Mouse (Mus musculus) kidney, adult 2 months (tissue): ENCODE results near the gene Gm33543. TPM values are rescaled to one million over a fixed set of nuclear protein-coding genes. Genes with fewer than 3 reads are reported as not detected.
A peak's percentile ranks its signal among the peaks of the same experiment; 100 is the strongest.

Source experiments
- DNase-seq: peaks from one replicate; pipeline ENCODE4 v3.0.0; 2021
- H3K27ac ChIP-seq: fragments of 200-500 bp; 2 replicates; pipeline ENCODE4 v1.5.1; 2012; ENCODE audit warnings: low read depth, low read length, control low read depth, inconsistent platforms; ENCODE audit not compliant: insufficient read depth
- H3K27me3 ChIP-seq: fragments of 200-500 bp; replicated peaks from 2 replicates; pipeline ENCODE4 v1.6.1; 2012; ENCODE audit warnings: mild to moderate bottlenecking, moderate library complexity, low read length, inconsistent platforms; ENCODE audit not compliant: control insufficient read depth, insufficient read depth
- H3K36me3 ChIP-seq: fragments of 200-500 bp; 2 replicates; pipeline ENCODE4 v1.6.1; 2012; ENCODE audit warnings: mild to moderate bottlenecking, moderate library complexity, low read length, inconsistent platforms; ENCODE audit not compliant: control insufficient read depth, insufficient read depth
- H3K4me1 ChIP-seq: fragments of 200-500 bp; 2 replicates; pipeline ENCODE4 v1.6.1; 2011; ENCODE audit warnings: low read length; ENCODE audit not compliant: control insufficient read depth, insufficient read depth
- H3K4me3 ChIP-seq: fragments of 200-500 bp; 2 replicates; pipeline ENCODE4 v1.5.1; 2011; ENCODE audit warnings: mild to moderate bottlenecking, low read depth, low read length, control low read depth; ENCODE audit not compliant: insufficient read depth
- CTCF ChIP-seq: fragments of 200-500 bp; conservative IDR thresholded peaks from 2 replicates; pipeline ENCODE4 v1.5.1; 2011; ENCODE audit warnings: low read depth, mild to moderate bottlenecking, control low read depth, low read length, moderate library complexity, mixed read lengths; ENCODE audit not compliant: insufficient read depth, insufficient read length
- POLR2A ChIP-seq: fragments of 200-500 bp; IDR thresholded peaks from one replicate; pipeline ENCODE4 v1.6.1; 2011; ENCODE audit warnings: low read depth, low read length, control low read depth
- WGBS: fragments of 180-500 bp; shearing (Covaris S2); methylation state at CpG from one replicate; pipeline ENCODE4 v1.1.7; 2018; 5-methylcytosine and 5-hydroxymethylcytosine counted together
- polyA plus RNA-seq: library from polyadenylated mRNA; depleted of rRNA; stranded (reverse); fragments of >200 nt; gene quantifications from 2 replicates; pipeline ENCODE4 v1.2.3, GENCODE M21; 2012

Gm33543 gene
- polyA plus RNA-seq, 1 experiment, result 1.9 TPM

GRCm38 (mm10) chr10:95836530-95837264 lies 6.0 kb downstream of the Gm33543 start:
- 41% methylated on average over 9 of the region's 9 CpGs for WGBS
- H3K4me3 ChIP-seq, result no peak overlapping the region
- H3K36me3 ChIP-seq, result no peaks in the 10 kb centered on the region
- peak; percentile 60 for DNase-seq
- no peaks in the 10 kb centered on the region for H3K27me3 ChIP-seq
- peaks cover 6% of the 10 kb centered on the region; the same call in 1 of the 2 replicates for H3K4me1 ChIP-seq
- TF ChIP-seq CTCF (no peak), POLR2A (no peak)
- peak overlapping the region; percentile 92; the same call in 1 of the 2 replicates for H3K27ac ChIP-seq

- Histone ChIP-seq H3K27ac (no peak overlapping the region), H3K27me3 (no peaks in the 10 kb centered on the region)
Observed at GRCm38 (mm10) chr10:95830891-95831290, 11.8 kb downstream of the Gm33543 start.

GRCm38 (mm10) chr10:95829471-95829870 lies 13.3 kb downstream of the Gm33543 start:
- Histone ChIP-seq H3K27me3 (no peaks in the 10 kb centered on the region), H3K36me3 (no peaks in the 10 kb centered on the region), H3K4me3 (no peak overlapping the region), H3K27ac (no peak overlapping the region), H3K4me1 (no peaks in the 10 kb centered on the region)
- DNase-seq, result no peak
- TF ChIP-seq POLR2A (no peak), CTCF (no peak)

More at GRCm38 (mm10) chr10:95830891-95831290, 11.8 kb downstream of the Gm33543 start:
- TF ChIP-seq POLR2A (no peak), CTCF (no peak)
- DNase-seq, result no peak
- no peaks in the 10 kb centered on the region for H3K36me3 ChIP-seq
- no peak overlapping the region for H3K4me3 ChIP-seq
- 79% methylated on average over 5 of the region's 5 CpGs for WGBS
- H3K4me1 ChIP-seq, result no peaks in the 10 kb centered on the region

- TF ChIP-seq POLR2A, result no peak
- no peak; the same call in 1 of the 2 replicates for TF ChIP-seq CTCF
- no peak for DNase-seq
- no peaks in the 10 kb centered on the region for H3K36me3 ChIP-seq
- 82% methylated on average over 5 of the region's 5 CpGs for WGBS
- H3K4me3 ChIP-seq, result no peak overlapping the region
- H3K27ac ChIP-seq, result no peak overlapping the region
- H3K4me1 ChIP-seq, result no peaks in the 10 kb centered on the region
- H3K27me3 ChIP-seq, result no peaks in the 10 kb centered on the region
Observed at GRCm38 (mm10) chr10:95828374-95828773, 14.4 kb downstream of the Gm33543 start.

DNA sequence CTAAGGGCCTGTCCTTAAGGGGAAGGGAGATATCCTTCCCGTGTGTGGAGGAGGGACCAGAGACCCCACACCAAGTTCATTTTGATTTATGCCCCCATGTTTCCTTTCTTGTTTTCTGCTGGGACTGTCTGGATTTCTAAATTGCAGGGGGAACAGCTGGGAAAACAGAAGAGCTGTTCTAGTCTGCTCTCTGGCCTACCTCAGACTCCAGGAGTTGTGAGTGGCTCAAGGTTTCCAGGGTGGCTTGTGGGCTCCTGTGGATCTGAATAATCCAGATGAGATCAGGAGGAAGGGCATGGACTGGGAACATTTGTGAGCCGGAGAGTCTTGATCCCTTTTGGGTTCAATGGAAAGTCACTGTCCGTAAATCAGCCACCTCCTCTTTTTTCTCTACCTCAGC lies 17.1 kb downstream of the Gm33543 start:
- no peak overlapping the region for H3K4me3 ChIP-seq
- no peak overlapping the region for H3K27ac ChIP-seq
- 46% methylated on average over 3 of the region's 3 CpGs for WGBS
- TF ChIP-seq POLR2A (no peak), CTCF (no peak)
- no peaks in the 10 kb centered on the region for H3K4me1 ChIP-seq
- no peak for DNase-seq
- no peaks in the 10 kb centered on the region for H3K27me3 ChIP-seq
- H3K36me3 ChIP-seq, result no peaks in the 10 kb centered on the region

- TF ChIP-seq POLR2A, result no peak
- no peak for TF ChIP-seq CTCF
- no peak for DNase-seq
- H3K27me3 ChIP-seq, result no peaks in the 10 kb centered on the region
- WGBS, result 93% methylated on average over 2 of the region's 2 CpGs
- no peak overlapping the region for H3K4me3 ChIP-seq
- no peaks in the 10 kb centered on the region for H3K36me3 ChIP-seq
- no peak overlapping the region for H3K27ac ChIP-seq
- no peaks in the 10 kb centered on the region for H3K4me1 ChIP-seq
Observed at GRCm38 (mm10) chr10:95818506-95818905, 24.2 kb downstream of the Gm33543 start.

DNA sequence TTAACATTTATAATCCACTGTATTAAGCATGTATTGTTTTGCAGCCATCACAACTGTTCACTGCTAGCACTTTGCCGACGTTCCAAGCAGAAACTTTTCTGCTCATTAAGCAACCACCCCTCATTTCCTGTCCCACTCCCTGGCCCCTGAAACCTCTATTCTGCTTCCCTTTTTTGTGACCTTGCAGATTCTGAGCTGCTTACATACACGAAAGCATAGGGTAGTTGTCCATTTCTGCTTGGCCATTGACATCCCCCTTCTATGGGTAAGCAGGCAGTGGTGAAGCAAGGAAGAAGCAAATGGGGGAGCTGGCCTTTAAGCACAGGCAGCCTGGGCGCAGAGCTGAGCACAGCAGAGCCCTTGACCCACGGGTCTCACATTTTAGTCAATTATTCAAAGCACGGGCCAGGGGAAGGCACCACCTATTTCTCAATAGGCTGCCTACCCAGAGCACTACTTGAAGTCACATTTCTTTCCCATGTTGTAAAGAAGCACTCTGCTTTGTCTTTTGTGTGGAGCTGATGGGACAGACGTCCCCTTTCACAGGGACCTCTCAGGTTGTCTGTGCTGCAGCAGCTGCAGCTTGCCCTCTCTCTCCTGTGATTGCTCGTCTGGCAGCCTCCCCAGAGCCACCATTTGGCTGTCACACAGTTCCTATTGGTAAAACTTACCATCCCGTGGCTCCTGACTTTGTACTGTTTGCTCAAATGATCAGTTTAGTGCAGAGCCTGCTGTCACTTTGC lies 25.1 kb downstream of the Gm33543 start:
- no peaks in the 10 kb centered on the region for H3K36me3 ChIP-seq
- 27% methylated on average over 9 of the region's 9 CpGs for WGBS
- no peak overlapping the region for H3K4me3 ChIP-seq
- no peak for TF ChIP-seq POLR2A
- no peak for TF ChIP-seq CTCF
- no peaks in the 10 kb centered on the region for H3K4me1 ChIP-seq
- peak; percentile 36 for DNase-seq
- no peak overlapping the region for H3K27ac ChIP-seq
- H3K27me3 ChIP-seq, result no peaks in the 10 kb centered on the region
